Mouse (Mus musculus) thymus, postnatal 36 days (tissue): Measurements from ENCODE around the gene Sh3gl1.

Experiments used
- DNase-seq, 2 experiments: peaks; one replicate each; pipeline ENCODE4 v3.0.0; 2022; ENCODE audit warnings: mixed read lengths in 2 of 2

The Sh3gl1 gene

GRCm38 (mm10) chr17:56039345-56039744 is 2.9 kb upstream of the Sh3gl1 start:
- no peak for DNase-seq

GRCm38 (mm10) chr17:56038583-56039261 is 2.3 kb upstream of the Sh3gl1 start:
- no peak for DNase-seq

- DNase-seq = no peak
These were observed 459 bp upstream of the Sh3gl1 start for GRCm38 (mm10) chr17:56036901-56037287.

- no peak for DNase-seq
These were observed 1.2 kb downstream of the Sh3gl1 start for GRCm38 (mm10) chr17:56035216-56035615.

GRCm38 (mm10) chr17:56034726-56035100 is 1.7 kb downstream of the Sh3gl1 start:
- no peak for DNase-seq

- DNase-seq = no peak
These were observed 2.3 kb downstream of the Sh3gl1 start for GRCm38 (mm10) chr17:56034040-56034725.

- peak; percentile 60 to 71 for DNase-seq
These were observed 3.6 kb downstream of the Sh3gl1 start for GRCm38 (mm10) chr17:56032831-56033230.

GRCm38 (mm10) chr17:56032127-56032733 is 4.2 kb downstream of the Sh3gl1 start:
- DNase-seq = no peak

GRCm38 (mm10) chr17:56031431-56031830 is 5.0 kb downstream of the Sh3gl1 start:
- no peak for DNase-seq

- DNase-seq = peak in 1 of 2 experiments; percentile 58
These were observed 5.5 kb downstream of the Sh3gl1 start for GRCm38 (mm10) chr17:56030919-56031318.

- DNase-seq = no peak
These were observed 6.1 kb downstream of the Sh3gl1 start for GRCm38 (mm10) chr17:56030238-56030870.

GRCm38 (mm10) chr17:56027801-56028441 is 8.5 kb downstream of the Sh3gl1 start:
- no peak for DNase-seq

- no peak for DNase-seq
These were observed 9.6 kb downstream of the Sh3gl1 start for GRCm38 (mm10) chr17:56026881-56027280.

- DNase-seq = no peak
These were observed 10.1 kb downstream of the Sh3gl1 start for GRCm38 (mm10) chr17:56026303-56026702.

- no peak for DNase-seq
These were observed 11.5 kb downstream of the Sh3gl1 start for GRCm38 (mm10) chr17:56024931-56025330.

GRCm38 (mm10) chr17:56024476-56024875 is 12.0 kb downstream of the Sh3gl1 start:
- DNase-seq = no peak

GRCm38 (mm10) chr17:56023386-56023785 is 13.0 kb downstream of the Sh3gl1 start:
- no peak for DNase-seq

GRCm38 (mm10) chr17:56022989-56023290 is 13.5 kb downstream of the Sh3gl1 start:
- DNase-seq = no peak

GRCm38 (mm10) chr17:56022131-56022988 is 14.1 kb downstream of the Sh3gl1 start:
- no peak for DNase-seq

GRCm38 (mm10) chr17:56021161-56021910 is 15.1 kb downstream of the Sh3gl1 start:
- DNase-seq = peak; percentile 74 to 87

- no peak for DNase-seq
These were observed 15.9 kb downstream of the Sh3gl1 start for GRCm38 (mm10) chr17:56020400-56021084.
